Mouse (Mus musculus) liver, embryonic 14.5 days (tissue): Measurements from ENCODE around the gene Kcna7. TPM values are rescaled to one million over a fixed set of nuclear protein-coding genes. Genes with fewer than 3 reads are reported as not detected.

Source experiments
- ATAC-seq: fragments of 200-750 bp; cut with Nextera tagmentation; 2 replicates; pipeline ENCODE4 v1.8.0; 2017; ENCODE audit warnings: moderate number of reproducible peaks, mild to moderate bottlenecking, moderate library complexity; ENCODE audit not compliant: insufficient read depth
- DNase-seq, 3 experiments: peaks; one replicate each; pipeline ENCODE4 v3.0.0-alpha.2; 2012 to 2013; ENCODE audit warnings: low read depth in 3 of 3, low spot score in 3 of 3
- H3K27ac ChIP-seq: fragments of 300-500 bp; sonication (generic); 2 replicates; pipeline ENCODE4 v1.5.1; 2014; ENCODE audit warnings: moderate library complexity, mild to moderate bottlenecking, control low read depth, inconsistent platforms
- H3K27me3 ChIP-seq: fragments of 300-500 bp; sonication (generic); 2 replicates; pipeline ENCODE4 v1.6.1; 2014; ENCODE audit warnings: mild to moderate bottlenecking, low read length, moderate library complexity; ENCODE audit not compliant: control insufficient read depth, insufficient read depth
- H3K36me3 ChIP-seq: fragments of 300-500 bp; sonication (generic); replicated peaks from 2 replicates; pipeline ENCODE4 v1.6.1; 2014; ENCODE audit warnings: low read depth; ENCODE audit not compliant: control insufficient read depth, insufficient read depth
- H3K4me1 ChIP-seq, 2 experiments: fragments of 200-500 bp in 1 of 2; fragments of 300-500 bp in 1 of 2; sonication (generic) in 1 of 2; replicated peaks; 2 replicates each; pipeline ENCODE4 v1.6.1; 2012 to 2014; ENCODE audit warnings: antibody characterized with exemption in 1 of 2, inconsistent platforms in 1 of 2, low read length in 1 of 2; ENCODE audit not compliant: control insufficient read depth in 2 of 2, insufficient read depth in 2 of 2
- H3K4me2 ChIP-seq: fragments of 300-500 bp; sonication (generic); 2 replicates; pipeline ENCODE4 v1.6.1; 2014; ENCODE audit warnings: low read depth, mild to moderate bottlenecking, control low read depth, moderate library complexity
- H3K4me3 ChIP-seq, 2 experiments: fragments of 200-500 bp in 1 of 2; fragments of 300-500 bp in 1 of 2; sonication (generic) in 1 of 2; 2 replicates each; pipeline ENCODE4 v1.5.1; 2012 to 2014; ENCODE audit warnings: low read depth in 2 of 2, low read length in 2 of 2, mild to moderate bottlenecking in 2 of 2, control low read depth in 1 of 2, inconsistent platforms in 1 of 2, moderate library complexity in 1 of 2; ENCODE audit not compliant: insufficient read depth in 1 of 2
- H3K9ac ChIP-seq: fragments of 300-500 bp; sonication (generic); replicated peaks from 2 replicates; pipeline ENCODE4 v1.6.1; 2014; ENCODE audit warnings: mild to moderate bottlenecking, control low read depth, moderate library complexity
- H3K9me3 ChIP-seq: fragments of 300-500 bp; sonication (generic); 2 replicates; pipeline ENCODE4 v1.6.1; 2016; ENCODE audit warnings: low read length, mixed read lengths; ENCODE audit not compliant: control insufficient read depth
- CTCF ChIP-seq: IDR thresholded peaks from 2 replicates; pipeline ENCODE4 v1.5.1; 2016; ENCODE audit warnings: antibody characterized with exemption, low read depth, control low read depth
- EP300 ChIP-seq: IDR thresholded peaks from 2 replicates; pipeline ENCODE4 v1.6.1; 2016; ENCODE audit warnings: antibody characterized with exemption, low read depth
- WGBS: fragments of 180-500 bp; shearing (Covaris S2); extraction: QIAGEN DNeasy Blood & Tissue Kit; methylation state at CpG from one replicate; pipeline ENCODE4 v1.1.7; 2014; ENCODE audit not compliant: insufficient replicate concordance; 5-methylcytosine and 5-hydroxymethylcytosine counted together
- microRNA-seq: library from miRNA; unstranded; fragments of <30 nt; microRNA quantifications from one replicate; pipeline ENCODE4, GENCODE M21; 2016
- polyA plus RNA-seq, 2 experiments: library from polyadenylated mRNA; depleted of rRNA in 1 of 2; stranded (reverse) in 1 of 2; unstranded in 1 of 2; fragments of >200 nt; fragmentation: Nextera tagmentation in 1 of 2; extraction: Ambion mirVana in 1 of 2; gene quantifications; 2 replicates each; pipeline versions ENCODE4 v1.2.1 to v1.2.3; 2012 to 2014

Kcna7 gene
- polyA plus RNA-seq, 2 experiments, result not detected

- Histone ChIP-seq H3K27me3 (no peaks in the 10 kb centered on the region), H3K36me3 (peaks cover 20% of the 10 kb centered on the region), H3K4me3 (peak overlapping the region; percentile 22 to 100; a peak in 3 of 4 replicates), H3K9ac (no peak overlapping the region), H3K9me3 (no peaks in the 10 kb centered on the region), H3K27ac (peak overlapping the region; percentile 65), H3K4me1 (peaks cover 32% of the 10 kb centered on the region in 2 experiments), H3K4me2 (peak overlapping the region; percentile 96)
- TF ChIP-seq CTCF (no peak), EP300 (no peak)
- DNase-seq (no peak), ATAC-seq (no peak)
- WGBS, result 55% methylated on average over 9 of the region's 9 CpGs
Measured at GRCm38 (mm10) chr7:45456721-45457203, 51.3 kb downstream of the Kcna7 start.

GRCm38 (mm10) chr7:45457204-45458060, 52.0 kb downstream of the Kcna7 start:
- peaks cover 25% of the 10 kb centered on the region for H3K36me3 ChIP-seq
- DNase-seq, result peak; percentile 52 to 64 (median 60)
- H3K4me2 ChIP-seq, result peak overlapping the region; percentile 96
- H3K4me3 ChIP-seq, result peak overlapping the region; percentile 96 to 100
- peak; percentile 3; the same call in 1 of the 2 replicates for ATAC-seq
- peaks cover 33 to 38% of the 10 kb centered on the region in 2 experiments for H3K4me1 ChIP-seq
- peak overlapping the region; percentile 98 for H3K9ac ChIP-seq
- H3K27me3 ChIP-seq, result no peaks in the 10 kb centered on the region
- peak overlapping the region; percentile 91 for H3K27ac ChIP-seq
- WGBS, result 40% methylated on average over 9 of the region's 10 CpGs
- H3K9me3 ChIP-seq, result no peaks in the 10 kb centered on the region
- no peak for TF ChIP-seq CTCF
- 0 out of 2 replicates have a peak, but pooled peaks have one; percentile 2 for TF ChIP-seq EP300

- H3K27me3 ChIP-seq, result no peaks in the 10 kb centered on the region
- H3K4me1 ChIP-seq, result peaks cover 33 to 38% of the 10 kb centered on the region in 2 experiments
- WGBS, result 1% methylated on average over 43 of the region's 43 CpGs
Measured at GRCm38 (mm10) chr7:45458748-45459563, 53.5 kb downstream of the Kcna7 start.

More at GRCm38 (mm10) chr7:45458748-45459563, 53.5 kb downstream of the Kcna7 start:
- peak overlapping the region; percentile 96 to 100 for H3K4me3 ChIP-seq
- peaks cover 31% of the 10 kb centered on the region for H3K36me3 ChIP-seq
- H3K9ac ChIP-seq, result peak overlapping the region; percentile 98
- peak; percentile 49 for ATAC-seq
- TF ChIP-seq CTCF (no peak), EP300 (no peak)
- DNase-seq, result peak in 1 of 3 experiments; percentile 54
- H3K27ac ChIP-seq, result peak overlapping the region; percentile 91
- H3K4me2 ChIP-seq, result peak overlapping the region; percentile 96
- no peaks in the 10 kb centered on the region for H3K9me3 ChIP-seq

Small RNA genes lying within 50 kb of the gene (microRNA-seq; reads per million reads assigned to microRNA genes)
- gene Gm22133, result not detected

Other genes with a start within 250 kb of the Kcna7 start
Only the 30 nearest of the 33 such genes appear.
- not detected in 2 replicates for gene Pth2, start 224.7 kb upstream of the Kcna7 start, polyA plus RNA-seq (2012; rRNA removed)
- not detected in 2 replicates for gene Pth2, start 224.7 kb upstream of the Kcna7 start, polyA plus RNA-seq (2014; fragmentation: Nextera tagmentation; extraction: Ambion mirVana)
- gene Ccdc155, start 200.8 kb upstream of the Kcna7 start, polyA plus RNA-seq (2012; rRNA removed), result 0.02 and 0.08 TPM in 2 replicates
- not detected in 2 replicates for gene Ccdc155, start 200.8 kb upstream of the Kcna7 start, polyA plus RNA-seq (2014; fragmentation: Nextera tagmentation; extraction: Ambion mirVana)
- 1.1 and 1.5 TPM in 2 replicates for gene Dkkl1, start 193.5 kb upstream of the Kcna7 start, polyA plus RNA-seq (2012; rRNA removed)
- 2.1 and 2.6 TPM in 2 replicates for gene Dkkl1, start 193.5 kb upstream of the Kcna7 start, polyA plus RNA-seq (2014; fragmentation: Nextera tagmentation; extraction: Ambion mirVana)
- gene Tead2, start 189.9 kb upstream of the Kcna7 start, polyA plus RNA-seq (2012; rRNA removed), result 7.9 and 10.0 TPM in 2 replicates
- gene Tead2, start 189.9 kb upstream of the Kcna7 start, polyA plus RNA-seq (2014; fragmentation: Nextera tagmentation; extraction: Ambion mirVana), result 4.1 and 4.5 TPM in 2 replicates
- 10.5 and 12.8 TPM in 2 replicates for gene Cd37, start 166.5 kb upstream of the Kcna7 start, polyA plus RNA-seq (2012; rRNA removed)
- gene Cd37, start 166.5 kb upstream of the Kcna7 start, polyA plus RNA-seq (2014; fragmentation: Nextera tagmentation; extraction: Ambion mirVana), result 9.0 and 9.1 TPM in 2 replicates
- gene Slc6a16, start 164.6 kb upstream of the Kcna7 start, polyA plus RNA-seq (2012; rRNA removed), result 0.03 TPM in 1 of 2 replicates, not detected in the other
- not detected in 2 replicates for gene Slc6a16, start 164.6 kb upstream of the Kcna7 start, polyA plus RNA-seq (2014; fragmentation: Nextera tagmentation; extraction: Ambion mirVana)
- gene Slc6a21, start 128.1 kb upstream of the Kcna7 start, polyA plus RNA-seq (2012; rRNA removed), result not detected in 2 replicates
- not detected in 2 replicates for gene Slc6a21, start 128.1 kb upstream of the Kcna7 start, polyA plus RNA-seq (2014; fragmentation: Nextera tagmentation; extraction: Ambion mirVana)
- gene Trpm4, start 71.9 kb upstream of the Kcna7 start, polyA plus RNA-seq (2012; rRNA removed), result 0.70 and 0.87 TPM in 2 replicates
- 0.43 and 0.60 TPM in 2 replicates for gene Trpm4, start 71.9 kb upstream of the Kcna7 start, polyA plus RNA-seq (2014; fragmentation: Nextera tagmentation; extraction: Ambion mirVana)
- 0.02 and 0.07 TPM in 2 replicates for gene Hrc, start 70.4 kb upstream of the Kcna7 start, polyA plus RNA-seq (2012; rRNA removed)
- not detected in 2 replicates for gene Hrc, start 70.4 kb upstream of the Kcna7 start, polyA plus RNA-seq (2014; fragmentation: Nextera tagmentation; extraction: Ambion mirVana)
- 0.21 and 0.22 TPM in 2 replicates for gene Ppfia3, start 38.6 kb upstream of the Kcna7 start, polyA plus RNA-seq (2012; rRNA removed)
- 0.25 TPM in 1 of 2 replicates, not detected in the other for gene Ppfia3, start 38.6 kb upstream of the Kcna7 start, polyA plus RNA-seq (2014; fragmentation: Nextera tagmentation; extraction: Ambion mirVana)
- 0.10 and 0.23 TPM in 2 replicates for gene Lin7b, start 35.1 kb upstream of the Kcna7 start, polyA plus RNA-seq (2012; rRNA removed)
- gene Lin7b, start 35.1 kb upstream of the Kcna7 start, polyA plus RNA-seq (2014; fragmentation: Nextera tagmentation; extraction: Ambion mirVana), result 0.20 TPM in 1 of 2 replicates, not detected in the other
- gene Snrnp70, start 9.9 kb upstream of the Kcna7 start, polyA plus RNA-seq (2012; rRNA removed), result 132 and 203 TPM in 2 replicates
- gene Snrnp70, start 9.9 kb upstream of the Kcna7 start, polyA plus RNA-seq (2014; fragmentation: Nextera tagmentation; extraction: Ambion mirVana), result 28.0 and 28.8 TPM in 2 replicates
- gene Ntf5, start 8.0 kb downstream of the Kcna7 start, polyA plus RNA-seq (2012; rRNA removed), result 0.04 and 0.20 TPM in 2 replicates
- 0.18 and 0.19 TPM in 2 replicates for gene Ntf5, start 8.0 kb downstream of the Kcna7 start, polyA plus RNA-seq (2014; fragmentation: Nextera tagmentation; extraction: Ambion mirVana)
- gene Lhb, start 15.2 kb downstream of the Kcna7 start, polyA plus RNA-seq (2012; rRNA removed), result not detected in 2 replicates
- not detected in 2 replicates for gene Lhb, start 15.2 kb downstream of the Kcna7 start, polyA plus RNA-seq (2014; fragmentation: Nextera tagmentation; extraction: Ambion mirVana)
- 3.2 and 3.6 TPM in 2 replicates for gene Gys1, start 29.2 kb downstream of the Kcna7 start, polyA plus RNA-seq (2012; rRNA removed)
- 2.8 and 3.1 TPM in 2 replicates for gene Gys1, start 29.2 kb downstream of the Kcna7 start, polyA plus RNA-seq (2014; fragmentation: Nextera tagmentation; extraction: Ambion mirVana)
- 65.7 and 69.5 TPM in 2 replicates for gene Ruvbl2, start 32.4 kb downstream of the Kcna7 start, polyA plus RNA-seq (2012; rRNA removed)
- gene Ruvbl2, start 32.4 kb downstream of the Kcna7 start, polyA plus RNA-seq (2014; fragmentation: Nextera tagmentation; extraction: Ambion mirVana), result 67.5 and 82.7 TPM in 2 replicates
- 1,846 and 1,956 TPM in 2 replicates for gene Ftl1, start 54.2 kb downstream of the Kcna7 start, polyA plus RNA-seq (2012; rRNA removed)
- 4,811 and 5,161 TPM in 2 replicates for gene Ftl1, start 54.2 kb downstream of the Kcna7 start, polyA plus RNA-seq (2014; fragmentation: Nextera tagmentation; extraction: Ambion mirVana)
- 57.9 and 68.5 TPM in 2 replicates for gene Bax, start 61.2 kb downstream of the Kcna7 start, polyA plus RNA-seq (2012; rRNA removed)
- gene Bax, start 61.2 kb downstream of the Kcna7 start, polyA plus RNA-seq (2014; fragmentation: Nextera tagmentation; extraction: Ambion mirVana), result 49.7 and 62.4 TPM in 2 replicates
- gene Tulp2, start 76.2 kb downstream of the Kcna7 start, polyA plus RNA-seq (2012; rRNA removed), result 0.06 and 0.13 TPM in 2 replicates
- gene Tulp2, start 76.2 kb downstream of the Kcna7 start, polyA plus RNA-seq (2014; fragmentation: Nextera tagmentation; extraction: Ambion mirVana), result 0.47 and 0.57 TPM in 2 replicates
- gene Gm45808, start 81.2 kb downstream of the Kcna7 start, polyA plus RNA-seq (2012; rRNA removed), result not detected in 2 replicates
- 0.20 TPM in 1 of 2 replicates, not detected in the other for gene Gm45808, start 81.2 kb downstream of the Kcna7 start, polyA plus RNA-seq (2014; fragmentation: Nextera tagmentation; extraction: Ambion mirVana)
- gene Dhdh, start 83.2 kb downstream of the Kcna7 start, polyA plus RNA-seq (2012; rRNA removed), result 1.5 and 2.2 TPM in 2 replicates
- gene Dhdh, start 83.2 kb downstream of the Kcna7 start, polyA plus RNA-seq (2014; fragmentation: Nextera tagmentation; extraction: Ambion mirVana), result 1.6 and 1.8 TPM in 2 replicates
- gene Nucb1, start 104.8 kb downstream of the Kcna7 start, polyA plus RNA-seq (2012; rRNA removed), result 48.2 and 58.8 TPM in 2 replicates
- gene Nucb1, start 104.8 kb downstream of the Kcna7 start, polyA plus RNA-seq (2014; fragmentation: Nextera tagmentation; extraction: Ambion mirVana), result 81.7 and 97.2 TPM in 2 replicates
- gene Ppp1r15a, start 120.6 kb downstream of the Kcna7 start, polyA plus RNA-seq (2012; rRNA removed), result 79.3 and 140 TPM in 2 replicates
- 165 and 183 TPM in 2 replicates for gene Ppp1r15a, start 120.6 kb downstream of the Kcna7 start, polyA plus RNA-seq (2014; fragmentation: Nextera tagmentation; extraction: Ambion mirVana)
- 0.52 and 0.90 TPM in 2 replicates for gene Plekha4, start 120.7 kb downstream of the Kcna7 start, polyA plus RNA-seq (2012; rRNA removed)
- gene Plekha4, start 120.7 kb downstream of the Kcna7 start, polyA plus RNA-seq (2014; fragmentation: Nextera tagmentation; extraction: Ambion mirVana), result 0.40 and 0.41 TPM in 2 replicates
- gene Hsd17b14, start 149.2 kb downstream of the Kcna7 start, polyA plus RNA-seq (2012; rRNA removed), result 0.95 and 2.1 TPM in 2 replicates
- gene Hsd17b14, start 149.2 kb downstream of the Kcna7 start, polyA plus RNA-seq (2014; fragmentation: Nextera tagmentation; extraction: Ambion mirVana), result 1.2 and 2.5 TPM in 2 replicates
- gene Bcat2, start 164.5 kb downstream of the Kcna7 start, polyA plus RNA-seq (2012; rRNA removed), result 38.8 and 40.6 TPM in 2 replicates
- 35.9 and 39.4 TPM in 2 replicates for gene Bcat2, start 164.5 kb downstream of the Kcna7 start, polyA plus RNA-seq (2014; fragmentation: Nextera tagmentation; extraction: Ambion mirVana)
- not detected in 2 replicates for gene Fgf21, start 209.8 kb downstream of the Kcna7 start, polyA plus RNA-seq (2012; rRNA removed)
- not detected in 2 replicates for gene Fgf21, start 209.8 kb downstream of the Kcna7 start, polyA plus RNA-seq (2014; fragmentation: Nextera tagmentation; extraction: Ambion mirVana)
- gene Fut1, start 211.6 kb downstream of the Kcna7 start, polyA plus RNA-seq (2012; rRNA removed), result not detected in 2 replicates
- not detected in 2 replicates for gene Fut1, start 211.6 kb downstream of the Kcna7 start, polyA plus RNA-seq (2014; fragmentation: Nextera tagmentation; extraction: Ambion mirVana)
- 0.10 and 0.15 TPM in 2 replicates for gene Izumo1, start 216.2 kb downstream of the Kcna7 start, polyA plus RNA-seq (2012; rRNA removed)
- 0.09 TPM in 1 of 2 replicates, not detected in the other for gene Izumo1, start 216.2 kb downstream of the Kcna7 start, polyA plus RNA-seq (2014; fragmentation: Nextera tagmentation; extraction: Ambion mirVana)
- gene Rasip1, start 221.8 kb downstream of the Kcna7 start, polyA plus RNA-seq (2012; rRNA removed), result 2.2 and 2.6 TPM in 2 replicates
- gene Rasip1, start 221.8 kb downstream of the Kcna7 start, polyA plus RNA-seq (2014; fragmentation: Nextera tagmentation; extraction: Ambion mirVana), result 1.3 and 2.6 TPM in 2 replicates